Mouse (Mus musculus) embryo, embryonic 9.5 days (tissue): ENCODE results near the gene Rap1gds1.

Experiments used
- DNase-seq: peaks from one replicate; pipeline ENCODE4 v3.0.0-alpha.2; 2017; ENCODE audit errors: extremely low spot score

Gene Rap1gds1

GRCm38 (mm10) chr3:138880999-138881724, 193.8 kb downstream of the Rap1gds1 start:
- DNase-seq = no peak

- DNase-seq = no peak
These were observed 197.3 kb downstream of the Rap1gds1 start for GRCm38 (mm10) chr3:138877741-138878140.

GRCm38 (mm10) chr3:138876931-138877361, 198.1 kb downstream of the Rap1gds1 start:
- no peak for DNase-seq

- DNase-seq = no peak
These were observed 198.6 kb downstream of the Rap1gds1 start for GRCm38 (mm10) chr3:138876418-138876817.

GRCm38 (mm10) chr3:138875936-138876335, 199.1 kb downstream of the Rap1gds1 start:
- DNase-seq = no peak
